Mouse (Mus musculus): Measurements from ENCODE around the gene Il9r.
"Not testable (repeated sequence)": the region's sequence is repeated elsewhere in the genome, so short reads cannot be mapped to it uniquely, and the experiment has no call there.

The Il9r gene

GRCm38 (mm10) chr11:32201922-32202685, 2.0 kb upstream of the Il9r start:
- in situ Hi-C loops (cut with MboI; ENCODE audit: low sequenced_read_pairs), result no loop called here

GRCm38 (mm10) chr11:32200992-32201391, 913 bp upstream of the Il9r start:
- in situ Hi-C loops (cut with MboI; ENCODE audit: low sequenced_read_pairs), result not testable (repeated sequence)

- in situ Hi-C loops (cut with MboI; ENCODE audit: low sequenced_read_pairs), result no loop called here
These were observed 849 bp downstream of the Il9r start for GRCm38 (mm10) chr11:32199230-32199629.

GRCm38 (mm10) chr11:32198256-32198955, 1.7 kb downstream of the Il9r start:
- in situ Hi-C loops (cut with MboI; ENCODE audit: low sequenced_read_pairs), result no loop called here

GRCm38 (mm10) chr11:32197766-32198165, 2.3 kb downstream of the Il9r start:
- in situ Hi-C loops (cut with MboI; ENCODE audit: low sequenced_read_pairs), result no loop called here

GRCm38 (mm10) chr11:32196727-32197126, 3.4 kb downstream of the Il9r start:
- in situ Hi-C loops (cut with MboI; ENCODE audit: low sequenced_read_pairs), result no loop called here

- in situ Hi-C loops (cut with MboI; ENCODE audit: low sequenced_read_pairs), result no loop called here
These were observed 4.1 kb downstream of the Il9r start for GRCm38 (mm10) chr11:32195867-32196540.

- in situ Hi-C loops (cut with MboI; ENCODE audit: low sequenced_read_pairs), result no loop called here
These were observed 5.5 kb downstream of the Il9r start for GRCm38 (mm10) chr11:32194626-32195025.

- in situ Hi-C loops (cut with MboI; ENCODE audit: low sequenced_read_pairs), result no loop called here
These were observed 6.0 kb downstream of the Il9r start for GRCm38 (mm10) chr11:32194086-32194485.

- in situ Hi-C loops (cut with MboI; ENCODE audit: low sequenced_read_pairs), result no loop called here
These were observed 6.9 kb downstream of the Il9r start for GRCm38 (mm10) chr11:32193156-32193555.

GRCm38 (mm10) chr11:32190603-32191110, 9.4 kb downstream of the Il9r start:
- in situ Hi-C loops (cut with MboI; ENCODE audit: low sequenced_read_pairs), result no loop called here

- in situ Hi-C loops (cut with MboI; ENCODE audit: low sequenced_read_pairs), result no loop called here
These were observed 10.0 kb downstream of the Il9r start for GRCm38 (mm10) chr11:32190119-32190518.

- in situ Hi-C loops (cut with MboI; ENCODE audit: low sequenced_read_pairs), result no loop called here
These were observed 10.6 kb downstream of the Il9r start for GRCm38 (mm10) chr11:32189434-32189833.

- in situ Hi-C loops (cut with MboI; ENCODE audit: low sequenced_read_pairs), result no loop called here
These were observed 11.2 kb downstream of the Il9r start for GRCm38 (mm10) chr11:32188881-32189280.

GRCm38 (mm10) chr11:32187256-32187655, 12.8 kb downstream of the Il9r start:
- in situ Hi-C loops (cut with MboI; ENCODE audit: low sequenced_read_pairs), result no loop called here

GRCm38 (mm10) chr11:32186031-32186430, 14.0 kb downstream of the Il9r start:
- in situ Hi-C loops (cut with MboI; ENCODE audit: low sequenced_read_pairs), result no loop called here

- in situ Hi-C loops (cut with MboI; ENCODE audit: low sequenced_read_pairs), result loop anchor here (5.0 kb wide), 1 partner anchor 53 kb away; no protein-coding TSS in a partner anchor
These were observed 15.6 kb downstream of the Il9r start for GRCm38 (mm10) chr11:32184469-32184868.

GRCm38 (mm10) chr11:32181973-32182868, 17.9 kb downstream of the Il9r start:
- in situ Hi-C loops (cut with MboI; ENCODE audit: low sequenced_read_pairs), result loop anchor here (5.0 kb wide), 1 partner anchor 55 kb away; no protein-coding TSS in a partner anchor

GRCm38 (mm10) chr11:32181246-32181645, 18.8 kb downstream of the Il9r start:
- in situ Hi-C loops (cut with MboI; ENCODE audit: low sequenced_read_pairs), result loop anchor here (5.0 kb wide), 1 partner anchor 56 kb away; no protein-coding TSS in a partner anchor

- in situ Hi-C loops (cut with MboI; ENCODE audit: low sequenced_read_pairs), result no loop called here
These were observed 21.6 kb downstream of the Il9r start for GRCm38 (mm10) chr11:32178506-32178905.
